Mouse (Mus musculus): Measurements from ENCODE around the gene Malsu1. TPM values are rescaled to one million over a fixed set of nuclear protein-coding genes. Genes with fewer than 3 reads are reported as not detected.

Gene Malsu1
- polyA plus RNA-seq, 1 experiment from 2014 or later: 62.8 TPM

DNA sequence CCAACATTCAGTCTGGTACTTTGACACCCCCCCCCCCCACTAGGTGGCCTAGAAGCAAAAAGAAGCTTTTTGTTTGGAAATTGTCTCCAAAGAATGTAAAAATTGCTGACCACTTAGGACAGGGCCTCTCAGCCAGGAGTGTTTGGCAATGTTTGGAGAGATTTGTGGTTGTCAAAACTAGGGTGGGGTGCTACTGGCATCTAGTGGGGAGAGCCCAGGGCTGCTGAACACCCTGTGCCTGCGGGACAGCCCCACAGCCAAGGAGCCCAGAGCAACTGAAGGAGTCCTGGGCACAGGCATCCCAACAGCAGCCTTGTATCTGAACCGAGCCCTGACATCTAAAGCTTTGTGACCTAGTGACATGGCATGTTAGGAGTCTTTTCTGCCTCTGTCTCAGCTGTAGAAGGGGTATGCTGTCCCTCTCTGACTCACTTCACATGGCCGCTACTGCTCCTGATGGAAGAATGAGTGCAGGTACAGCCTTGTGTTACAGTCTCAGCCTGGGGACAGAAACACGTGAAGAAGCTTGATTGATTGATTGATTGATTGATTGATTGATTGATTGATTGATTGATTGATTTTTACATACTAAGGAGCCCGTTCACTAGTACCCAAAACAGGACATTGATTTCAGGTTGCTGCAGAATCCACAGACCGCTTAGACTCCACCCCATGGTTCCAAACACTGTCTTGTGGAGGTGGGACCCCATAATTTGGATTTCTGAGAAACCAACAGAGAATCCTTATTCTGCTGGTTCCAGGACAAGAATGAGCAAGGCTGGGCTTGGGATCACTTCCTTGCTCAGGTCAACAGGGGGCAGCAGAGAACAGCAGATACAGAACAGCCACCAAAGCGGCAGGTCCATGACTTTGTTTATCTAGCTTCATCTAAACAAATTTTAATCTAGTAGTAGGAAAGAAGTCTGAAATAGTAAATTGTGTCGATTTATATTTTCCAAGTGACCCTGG is 16.3 kb upstream of the Malsu1 start:
- 36% methylated on average over 8 of the region's 8 CpGs for WGBS

GRCm38 (mm10) chr6:49068361-49068760 is 5.2 kb upstream of the Malsu1 start:
- Histone ChIP-seq H3K36me3 (ENCODE audit: insufficient read depth, low read length) (no peaks in the 10 kb centered on the region), H3K4me3 (ENCODE audit: low read length) (no peak overlapping the region), H3K4me1 (ENCODE audit: insufficient read depth, low read length) (peaks cover 4% of the 10 kb centered on the region), H3K9ac (replicated peaks; ENCODE audit: low read length) (no peak overlapping the region), H3K4me2 (replicated peaks; ENCODE audit: low read depth, low read length) (no peak overlapping the region), H3K9me3 (ENCODE audit: low read length) (no peaks in the 10 kb centered on the region), H3K27ac (ENCODE audit: low read length) (no peak overlapping the region), H3K27me3 (ENCODE audit: insufficient read depth, low read length) (no peaks in the 10 kb centered on the region)
- no peak for ATAC-seq (ENCODE audit: low FRiP score, low TSS enrichment)
- 32% methylated on average over 4 of the region's 4 CpGs for WGBS

More for the DNA sequence above, 16.3 kb upstream of the Malsu1 start:
- Histone ChIP-seq H3K9ac (replicated peaks; ENCODE audit: low read length) (no peak overlapping the region), H3K4me3 (ENCODE audit: low read length) (no peak overlapping the region), H3K4me1 (ENCODE audit: insufficient read depth, low read length) (no peaks in the 10 kb centered on the region; the same call in 1 of the 2 replicates), H3K36me3 (ENCODE audit: insufficient read depth, low read length) (no peaks in the 10 kb centered on the region), H3K9me3 (ENCODE audit: low read length) (no peaks in the 10 kb centered on the region), H3K27ac (ENCODE audit: low read length) (no peak overlapping the region), H3K27me3 (ENCODE audit: insufficient read depth, low read length) (no peaks in the 10 kb centered on the region), H3K4me2 (replicated peaks; ENCODE audit: low read depth, low read length) (no peak overlapping the region)
- peak; percentile 39 for ATAC-seq (ENCODE audit: low FRiP score, low TSS enrichment)

DNA sequence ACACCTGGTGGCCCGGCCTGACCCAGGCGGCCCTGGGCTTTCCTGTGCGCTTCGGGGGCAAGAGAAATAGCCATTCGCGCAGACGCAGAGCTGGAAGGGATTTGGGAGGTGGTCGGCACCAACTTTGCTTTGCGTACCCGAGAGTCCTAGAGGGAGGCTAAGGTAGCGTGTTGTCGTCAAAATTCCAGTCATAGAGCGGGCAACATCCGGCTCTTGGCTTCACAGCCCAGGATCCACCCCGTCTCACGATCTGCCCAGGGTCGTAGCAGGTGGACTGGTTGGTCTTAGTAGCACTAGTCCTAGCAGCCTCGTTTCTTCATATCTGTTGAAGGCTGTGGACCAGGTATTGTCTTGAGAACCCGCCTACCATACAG is 509 bp downstream of the Malsu1 start:
- Histone ChIP-seq H3K36me3 (ENCODE audit: insufficient read depth, low read length) (no peaks in the 10 kb centered on the region), H3K27ac (ENCODE audit: low read length) (peak overlapping the region; percentile 84), H3K4me3 (ENCODE audit: low read length) (peak overlapping the region; percentile 99), H3K27me3 (ENCODE audit: insufficient read depth, low read length) (no peaks in the 10 kb centered on the region), H3K9me3 (ENCODE audit: low read length) (no peaks in the 10 kb centered on the region), H3K4me1 (ENCODE audit: insufficient read depth, low read length) (peaks cover 17% of the 10 kb centered on the region), H3K4me2 (replicated peaks; ENCODE audit: low read depth, low read length) (peak overlapping the region; percentile 88), H3K9ac (replicated peaks; ENCODE audit: low read length) (peak overlapping the region; percentile 99)
- under 1% methylated on average over 19 of the region's 19 CpGs for WGBS
- ATAC-seq (ENCODE audit: low FRiP score, low TSS enrichment): peak; percentile 81

GRCm38 (mm10) chr6:49077894-49078293 is 4.3 kb downstream of the Malsu1 start:
- Histone ChIP-seq H3K9me3 (ENCODE audit: low read length) (no peaks in the 10 kb centered on the region), H3K4me3 (ENCODE audit: low read length) (no peak overlapping the region), H3K4me2 (replicated peaks; ENCODE audit: low read depth, low read length) (no peak overlapping the region), H3K4me1 (ENCODE audit: insufficient read depth, low read length) (peaks cover 17% of the 10 kb centered on the region), H3K27me3 (ENCODE audit: insufficient read depth, low read length) (no peaks in the 10 kb centered on the region), H3K36me3 (ENCODE audit: insufficient read depth, low read length) (0 out of 2 replicates have a peak, but pooled peaks cover 2% of the 10 kb centered on the region), H3K9ac (replicated peaks; ENCODE audit: low read length) (no peak overlapping the region), H3K27ac (ENCODE audit: low read length) (no peak overlapping the region)
- no peak for ATAC-seq (ENCODE audit: low FRiP score, low TSS enrichment)
- WGBS: 82% methylated on average over 2 of the region's 2 CpGs

DNA sequence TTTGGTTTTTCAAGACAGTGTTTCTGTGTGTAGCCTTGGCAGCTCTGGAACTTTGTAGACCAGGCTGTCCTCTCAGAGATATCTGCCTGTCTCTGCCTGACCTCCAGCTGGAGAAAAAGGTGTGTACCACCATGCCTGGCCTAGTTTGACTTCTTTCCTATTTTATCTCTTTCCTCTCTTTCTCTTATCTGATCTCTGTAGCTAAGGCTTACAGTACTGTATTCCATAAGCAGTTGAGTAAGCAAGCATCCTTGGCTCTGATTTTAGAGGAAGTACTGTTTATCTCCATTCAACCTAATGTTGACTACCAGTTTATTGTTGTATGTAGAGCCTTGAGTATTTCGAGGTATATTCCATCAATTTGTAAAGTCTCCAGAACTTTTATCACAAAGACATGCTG is 5.7 kb downstream of the Malsu1 start:
- no peaks in the 10 kb centered on the region for H3K9me3 ChIP-seq (ENCODE audit: low read length)
- 87% methylated on average over 1 of the region's 1 CpGs for WGBS
- H3K4me2 ChIP-seq (replicated peaks; ENCODE audit: low read depth, low read length): no peak overlapping the region

GRCm38 (mm10) chr6:49083008-49083407 is 9.4 kb downstream of the Malsu1 start:
- Histone ChIP-seq H3K4me1 (ENCODE audit: insufficient read depth, low read length) (no peaks in the 10 kb centered on the region), H3K36me3 (ENCODE audit: insufficient read depth, low read length) (peaks cover 31% of the 10 kb centered on the region), H3K9ac (replicated peaks; ENCODE audit: low read length) (no peak overlapping the region), H3K4me2 (replicated peaks; ENCODE audit: low read depth, low read length) (no peak overlapping the region), H3K27me3 (ENCODE audit: insufficient read depth, low read length) (no peaks in the 10 kb centered on the region), H3K27ac (ENCODE audit: low read length) (no peak overlapping the region), H3K4me3 (ENCODE audit: low read length) (no peak overlapping the region), H3K9me3 (ENCODE audit: low read length) (no peaks in the 10 kb centered on the region)
- whole genome bisulfite sequencing: 88% methylated on average over 4 of the region's 4 CpGs
- no peak for ATAC-seq (ENCODE audit: low FRiP score, low TSS enrichment)

More for the DNA sequence above, 5.7 kb downstream of the Malsu1 start:
- Histone ChIP-seq H3K4me3 (ENCODE audit: low read length) (no peak overlapping the region), H3K27me3 (ENCODE audit: insufficient read depth, low read length) (no peaks in the 10 kb centered on the region), H3K9ac (replicated peaks; ENCODE audit: low read length) (no peak overlapping the region), H3K27ac (ENCODE audit: low read length) (no peak overlapping the region), H3K36me3 (ENCODE audit: insufficient read depth, low read length) (peaks cover 12% of the 10 kb centered on the region), H3K4me1 (ENCODE audit: insufficient read depth, low read length) (peaks cover 12% of the 10 kb centered on the region)
- ATAC-seq (ENCODE audit: low FRiP score, low TSS enrichment): no peak

GRCm38 (mm10) chr6:49094968-49095367 is 21.4 kb downstream of the Malsu1 start:
- no peak for ATAC-seq (ENCODE audit: low FRiP score, low TSS enrichment)
- no peaks in the 10 kb centered on the region for H3K27me3 ChIP-seq (ENCODE audit: insufficient read depth, low read length)
- H3K36me3 ChIP-seq (ENCODE audit: insufficient read depth, low read length): peaks cover 58% of the 10 kb centered on the region
- 88% methylated on average over 10 of the region's 10 CpGs for WGBS
- no peaks in the 10 kb centered on the region for H3K9me3 ChIP-seq (ENCODE audit: low read length)
- no peak overlapping the region for H3K4me3 ChIP-seq (ENCODE audit: low read length)
- peaks cover 16% of the 10 kb centered on the region; the same call in 1 of the 2 replicates for H3K4me1 ChIP-seq (ENCODE audit: insufficient read depth, low read length)
- H3K4me2 ChIP-seq (replicated peaks; ENCODE audit: low read depth, low read length): no peak overlapping the region
- H3K9ac ChIP-seq (replicated peaks; ENCODE audit: low read length): no peak overlapping the region
- H3K27ac ChIP-seq (ENCODE audit: low read length): no peak overlapping the region

- no peaks in the 10 kb centered on the region for H3K27me3 ChIP-seq (ENCODE audit: insufficient read depth, low read length)
- 68% methylated on average over 7 of the region's 7 CpGs for WGBS
- H3K4me2 ChIP-seq (replicated peaks; ENCODE audit: low read depth, low read length): no peak overlapping the region
- H3K4me1 ChIP-seq (ENCODE audit: insufficient read depth, low read length): peaks cover 16% of the 10 kb centered on the region; the same call in 1 of the 2 replicates
- no peak overlapping the region for H3K4me3 ChIP-seq (ENCODE audit: low read length)
- no peaks in the 10 kb centered on the region for H3K9me3 ChIP-seq (ENCODE audit: low read length)
- H3K27ac ChIP-seq (ENCODE audit: low read length): peak overlapping the region; percentile 27; the same call in 1 of the 2 replicates
- no peak for ATAC-seq (ENCODE audit: low FRiP score, low TSS enrichment)
- peaks cover 43% of the 10 kb centered on the region for H3K36me3 ChIP-seq (ENCODE audit: insufficient read depth, low read length)
- H3K9ac ChIP-seq (replicated peaks; ENCODE audit: low read length): no peak overlapping the region
Observed at GRCm38 (mm10) chr6:49096421-49096820, 22.8 kb downstream of the Malsu1 start.

- Histone ChIP-seq H3K4me2 (replicated peaks; ENCODE audit: low read depth, low read length) (no peak overlapping the region), H3K27me3 (ENCODE audit: insufficient read depth, low read length) (no peaks in the 10 kb centered on the region), H3K9ac (replicated peaks; ENCODE audit: low read length) (no peak overlapping the region), H3K36me3 (ENCODE audit: insufficient read depth, low read length) (peaks cover 38% of the 10 kb centered on the region), H3K9me3 (ENCODE audit: low read length) (no peaks in the 10 kb centered on the region), H3K4me3 (ENCODE audit: low read length) (no peak overlapping the region), H3K4me1 (ENCODE audit: insufficient read depth, low read length) (peaks cover 16% of the 10 kb centered on the region; the same call in 1 of the 2 replicates), H3K27ac (ENCODE audit: low read length) (peak overlapping the region; percentile 27)
- 60% methylated on average over 13 of the region's 13 CpGs for WGBS
- no peak for ATAC-seq (ENCODE audit: low FRiP score, low TSS enrichment)
Observed at GRCm38 (mm10) chr6:49096933-49097461, 23.4 kb downstream of the Malsu1 start.

All from kidney, embryonic 16.5 days (tissue).